Mouse (Mus musculus) myocyte (in vitro differentiated cells): ENCODE data around the gene Mical3. TPM values are rescaled to one million over a fixed set of nuclear protein-coding genes. Genes with fewer than 3 reads are reported as not detected.
A peak's percentile ranks its signal among the peaks of the same experiment; 100 is the strongest.

ENCODE experiments used
- H3K27me3 ChIP-seq: one replicate; pipeline ENCODE4 v1.6.1; 2011; ENCODE audit not compliant: control insufficient read depth, insufficient read depth, insufficient read length
- H3K36me3 ChIP-seq: one replicate; pipeline ENCODE4 v1.6.1; 2011; ENCODE audit not compliant: control insufficient read depth, insufficient read depth
- H3K4me2 ChIP-seq: one replicate; pipeline ENCODE4 v1.6.1; 2011; ENCODE audit warnings: low read depth, control low read depth
- H3K4me3 ChIP-seq: one replicate; pipeline ENCODE4 v1.5.1; 2011; ENCODE audit warnings: mild to moderate bottlenecking, control low read depth, moderate library complexity
- H3K79me2 ChIP-seq: one replicate; pipeline ENCODE4 v1.6.1; 2011; ENCODE audit not compliant: control insufficient read depth, insufficient read depth
- H3ac ChIP-seq: one replicate; pipeline ENCODE4 v1.6.1; 2011; ENCODE audit not compliant: control insufficient read depth, insufficient read length
- CEBPB ChIP-seq: IDR thresholded peaks from 2 replicates; pipeline ENCODE4 v1.6.1; 2011; ENCODE audit warnings: mild to moderate bottlenecking, moderate library complexity; ENCODE audit not compliant: poor library complexity, insufficient read depth, severe bottlenecking
- E2F4 ChIP-seq: IDR thresholded peaks from one replicate; pipeline ENCODE4 v1.6.1; 2011; ENCODE audit warnings: mild to moderate bottlenecking, control low read depth, moderate library complexity; ENCODE audit not compliant: insufficient read depth
- MAX ChIP-seq: IDR thresholded peaks from one replicate; pipeline ENCODE4 v1.6.1; 2011; ENCODE audit warnings: low read depth, mild to moderate bottlenecking, control low read depth
- MYOD1 ChIP-seq, 3 experiments: IDR thresholded peaks; one replicate each; pipeline ENCODE4 v1.6.1; 2011; ENCODE audit warnings: control low read depth in 2 of 3, low read depth in 2 of 3, mild to moderate bottlenecking in 2 of 3, moderate library complexity in 1 of 3; ENCODE audit not compliant: insufficient read length in 2 of 3, control insufficient read depth in 1 of 3
- MYOG ChIP-seq, 3 experiments: IDR thresholded peaks; one replicate each; pipeline ENCODE4 v1.6.1; 2011; ENCODE audit warnings: control low read depth in 2 of 3, low read depth in 2 of 3, mild to moderate bottlenecking in 2 of 3; ENCODE audit not compliant: insufficient read length in 2 of 3, control insufficient read depth in 1 of 3, insufficient read depth in 1 of 3
- POLR2A ChIP-seq: IDR thresholded peaks from one replicate; pipeline ENCODE4 v1.6.1; 2011; ENCODE audit warnings: low read depth, mild to moderate bottlenecking, control low read depth, moderate library complexity; ENCODE audit not compliant: insufficient read length
- POLR2AphosphoS2 ChIP-seq: IDR thresholded peaks from one replicate; pipeline ENCODE4 v1.6.1; 2011; ENCODE audit warnings: low read depth, control low read depth; ENCODE audit not compliant: insufficient read length
- REST ChIP-seq: IDR thresholded peaks from one replicate; pipeline ENCODE4 v1.6.1; 2011; ENCODE audit warnings: mild to moderate bottlenecking, control low read depth, moderate library complexity; ENCODE audit not compliant: insufficient read depth, insufficient read length
- SRF ChIP-seq: IDR thresholded peaks from one replicate; pipeline ENCODE4 v1.6.1; 2011; ENCODE audit warnings: low read depth; ENCODE audit not compliant: control insufficient read depth, insufficient read length
- TCF12 ChIP-seq: IDR thresholded peaks from one replicate; pipeline ENCODE4 v1.6.1; 2011; ENCODE audit warnings: mild to moderate bottlenecking, control low read depth; ENCODE audit not compliant: poor library complexity, insufficient read depth, severe bottlenecking
- TCF3 ChIP-seq: IDR thresholded peaks from one replicate; pipeline ENCODE4 v1.6.1; 2011; ENCODE audit warnings: low read depth, control low read depth; ENCODE audit not compliant: insufficient read length
- USF1 ChIP-seq: IDR thresholded peaks from one replicate; pipeline ENCODE4 v1.6.1; 2011; ENCODE audit warnings: low read depth, mild to moderate bottlenecking, control low read depth, moderate library complexity
- polyA plus RNA-seq: library from polyadenylated mRNA; unstranded; fragments of >200 nt; fragmentation: generic; extraction: Trizol; gene quantifications from one replicate; pipeline ENCODE4 v1.2.1, GENCODE M21; 2012; ENCODE audit warnings: missing spikeins

Mical3 gene
- polyA plus RNA-seq, 1 experiment = 17.7 TPM

DNA sequence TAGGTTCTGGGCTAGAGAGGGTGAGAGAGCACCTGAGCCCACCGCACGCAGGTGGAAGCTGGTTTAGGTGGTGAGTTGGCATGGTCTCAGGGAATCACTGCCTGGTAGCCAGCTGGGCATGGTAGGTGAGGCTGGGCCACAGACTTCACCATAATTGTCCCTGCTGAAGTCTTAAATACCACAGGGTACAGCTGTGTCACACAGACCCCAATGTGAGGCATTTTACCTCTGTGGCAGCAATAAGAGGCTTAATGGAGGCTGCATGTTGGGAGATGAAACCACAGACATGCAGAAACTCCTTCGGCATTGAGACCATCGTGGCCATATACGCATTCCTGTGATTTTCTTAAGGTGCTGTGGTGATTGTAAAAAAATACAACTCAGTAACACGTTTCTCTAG lies 178.3 kb downstream of the Mical3 start:
- TF ChIP-seq MYOD1 (IDR thresholded peaks at IDR 0.05; ENCODE audit: control insufficient read depth in 1 of 3, insufficient read length in 2 of 3, low read depth in 2 of 3) (peak in 1 of 3 experiments; percentile 21), MYOG (IDR thresholded peaks at IDR 0.05; ENCODE audit: control insufficient read depth in 1 of 3, insufficient read depth in 1 of 3, insufficient read length in 2 of 3, low read depth in 2 of 3) (peak in 1 of 3 experiments; percentile 36), E2F4 (no peak)
- Histone ChIP-seq H3K79me2 (no peaks in the 10 kb centered on the region), H3K4me2 (no peak overlapping the region), H3ac (no peak overlapping the region), H3K36me3 (peaks cover 9% of the 10 kb centered on the region), H3K4me3 (no peak overlapping the region), H3K27me3 (no peaks in the 10 kb centered on the region)

DNA sequence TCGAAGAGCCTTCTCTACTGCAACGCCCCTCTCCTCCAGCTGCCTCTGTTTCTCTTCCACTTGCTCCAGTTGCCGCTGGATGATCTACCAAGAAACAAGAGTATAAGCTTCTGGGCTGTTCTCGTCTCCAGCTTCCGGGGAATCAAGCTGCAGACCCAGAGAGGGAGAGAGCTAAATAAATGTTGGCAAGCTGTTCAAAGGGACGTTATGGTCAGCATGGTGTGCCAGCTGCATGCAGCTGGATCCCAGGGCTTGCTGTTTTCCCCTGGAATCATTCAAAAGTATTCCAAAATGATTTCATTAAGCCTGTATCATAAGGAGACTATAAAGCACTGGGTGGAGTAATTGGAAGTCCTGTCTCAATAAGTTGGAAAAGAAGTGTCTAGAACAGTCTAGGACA lies 179.5 kb downstream of the Mical3 start:
- no peaks in the 10 kb centered on the region for H3K79me2 ChIP-seq
- H3K4me3 ChIP-seq = no peak overlapping the region
- no peak overlapping the region for H3ac ChIP-seq
- H3K4me2 ChIP-seq = no peak overlapping the region
- peaks cover 9% of the 10 kb centered on the region for H3K36me3 ChIP-seq
- TF ChIP-seq SRF (no peak), CEBPB (no peak), TCF12 (no peak), E2F4 (no peak), POLR2A (no peak), MYOG (IDR thresholded peaks at IDR 0.05; ENCODE audit: control insufficient read depth in 1 of 3, insufficient read depth in 1 of 3, insufficient read length in 2 of 3, low read depth in 2 of 3) (no peak), USF1 (no peak), TCF3 (no peak), MYOD1 (IDR thresholded peaks at IDR 0.05; ENCODE audit: control insufficient read depth in 1 of 3, insufficient read length in 2 of 3, low read depth in 2 of 3) (no peak), MAX (no peak), POLR2AphosphoS2 (no peak), REST (no peak)
- no peaks in the 10 kb centered on the region for H3K27me3 ChIP-seq

DNA sequence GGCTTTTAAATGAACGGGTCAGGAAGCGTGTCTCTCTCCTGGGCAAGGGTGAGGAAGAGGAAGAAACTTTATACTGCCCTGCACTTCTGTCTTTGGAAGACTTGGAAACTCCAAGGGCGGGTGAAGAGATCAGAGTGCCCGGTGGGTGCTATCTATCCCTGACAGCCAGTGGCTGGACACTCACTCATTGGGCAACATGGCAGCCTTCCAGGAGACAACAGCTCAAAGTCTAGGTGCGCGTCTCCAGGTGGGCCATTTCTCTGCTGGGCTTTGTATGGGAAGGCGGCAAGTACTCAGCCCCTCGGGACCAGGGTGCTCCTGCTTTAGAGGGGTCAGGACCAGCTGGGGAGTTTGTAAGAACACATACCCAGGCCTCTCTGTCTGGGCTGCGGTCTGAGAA lies 185.3 kb downstream of the Mical3 start:
- Histone ChIP-seq H3K27me3 (no peaks in the 10 kb centered on the region), H3K4me2 (no peak overlapping the region), H3K79me2 (no peaks in the 10 kb centered on the region), H3K36me3 (peaks cover 4% of the 10 kb centered on the region), H3K4me3 (no peak overlapping the region), H3ac (no peak overlapping the region)
- no peak for TF ChIP-seq POLR2AphosphoS2
- no peak for TF ChIP-seq MYOG (IDR thresholded peaks at IDR 0.05; ENCODE audit: control insufficient read depth in 1 of 3, insufficient read depth in 1 of 3, insufficient read length in 2 of 3, low read depth in 2 of 3)
- no peak for TF ChIP-seq USF1
- TF ChIP-seq SRF = no peak
- TF ChIP-seq E2F4 = no peak
- no peak for TF ChIP-seq TCF12
- no peak for TF ChIP-seq CEBPB
- TF ChIP-seq TCF3 = no peak
- TF ChIP-seq MYOD1 (IDR thresholded peaks at IDR 0.05; ENCODE audit: control insufficient read depth in 1 of 3, insufficient read length in 2 of 3, low read depth in 2 of 3) = no peak
- no peak for TF ChIP-seq MAX
- TF ChIP-seq POLR2A = no peak
- no peak for TF ChIP-seq REST

DNA sequence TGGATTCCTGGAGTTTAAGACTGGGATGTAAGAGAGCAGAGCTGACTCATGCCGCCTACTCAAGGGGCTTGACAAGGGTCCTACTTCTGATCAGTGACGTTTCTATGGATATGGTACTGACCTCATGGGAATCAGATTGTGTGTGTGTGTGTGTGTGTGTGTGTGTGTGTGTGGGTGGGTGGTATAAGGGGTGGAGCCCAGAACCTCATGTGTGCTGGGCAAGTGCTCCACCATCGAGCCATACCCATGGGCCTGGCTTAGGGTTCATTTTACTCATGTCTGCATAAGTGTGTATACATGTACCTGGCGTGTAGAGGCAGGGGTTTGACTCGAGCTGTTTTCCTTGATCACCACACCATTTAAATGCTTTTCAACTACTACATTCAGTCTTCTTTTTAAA lies 186.8 kb downstream of the Mical3 start:
- TF ChIP-seq POLR2A (no peak), USF1 (no peak), MYOG (IDR thresholded peaks at IDR 0.05; ENCODE audit: control insufficient read depth in 1 of 3, insufficient read depth in 1 of 3, insufficient read length in 2 of 3, low read depth in 2 of 3) (no peak), MAX (no peak), TCF3 (no peak), POLR2AphosphoS2 (no peak)
- no peaks in the 10 kb centered on the region for H3K79me2 ChIP-seq
- no peaks in the 10 kb centered on the region for H3K36me3 ChIP-seq
- no peak overlapping the region for H3K4me2 ChIP-seq
- H3ac ChIP-seq = no peak overlapping the region
- no peak overlapping the region for H3K4me3 ChIP-seq
- no peaks in the 10 kb centered on the region for H3K27me3 ChIP-seq

- Histone ChIP-seq H3K36me3 (no peaks in the 10 kb centered on the region), H3ac (no peak overlapping the region), H3K79me2 (no peaks in the 10 kb centered on the region), H3K4me3 (no peak overlapping the region), H3K4me2 (no peak overlapping the region), H3K27me3 (no peaks in the 10 kb centered on the region)
- TF ChIP-seq USF1 = no peak
- no peak for TF ChIP-seq SRF
- no peak for TF ChIP-seq TCF12
- TF ChIP-seq CEBPB = no peak
- no peak for TF ChIP-seq TCF3
- no peak for TF ChIP-seq MYOG (IDR thresholded peaks at IDR 0.05; ENCODE audit: control insufficient read depth in 1 of 3, insufficient read depth in 1 of 3, insufficient read length in 2 of 3, low read depth in 2 of 3)
- no peak for TF ChIP-seq MAX
- TF ChIP-seq E2F4 = no peak
- no peak for TF ChIP-seq POLR2A
- no peak for TF ChIP-seq REST
- TF ChIP-seq POLR2AphosphoS2 = no peak
- TF ChIP-seq MYOD1 (IDR thresholded peaks at IDR 0.05; ENCODE audit: control insufficient read depth in 1 of 3, insufficient read length in 2 of 3, low read depth in 2 of 3) = no peak
These were observed 187.2 kb downstream of the Mical3 start for GRCm38 (mm10) chr6:120943551-120943950.
